In the genomic region with DNA sequence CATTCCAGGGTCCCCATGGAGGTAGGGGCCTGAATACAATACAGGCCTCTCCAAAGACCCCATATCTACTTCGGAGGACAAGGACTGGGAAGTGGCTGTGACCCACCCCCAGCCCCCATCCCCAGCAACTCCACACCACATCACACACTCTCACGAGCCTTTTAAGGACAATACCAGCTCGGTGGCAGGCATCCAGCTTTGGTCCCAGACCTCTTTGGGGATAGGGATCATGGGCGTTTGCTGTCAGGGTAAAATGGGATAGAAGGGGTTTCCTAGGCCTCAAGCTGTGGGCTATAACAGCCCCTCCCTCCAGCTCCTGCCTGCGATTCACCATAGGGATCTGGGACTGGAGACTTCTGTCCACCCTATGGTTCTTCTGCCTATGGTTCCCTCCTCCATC, we compare ENCODE assay signal across 9 mouse cellular contexts. TPM values are rescaled to one million over a fixed set of nuclear protein-coding genes. Genes with fewer than 3 reads are reported as not detected.
A peak's percentile ranks its signal among the peaks of the same experiment; 100 is the strongest.
DNase-seq lines count a peak whose midpoint lies in the region; ATAC-seq and TF ChIP-seq lines count a peak whose summit lies in the region.
"Had no signal": no experiment of that assay in that cellular context is flagged by ENCODE, and none has a peak within 500 bp of the region (broad histone marks: within the 10 kb centered on the region; RNA-seq: fewer than 3 reads in every experiment).

No protein-coding gene starts in this region.

- no peaks in the 10 kb centered on the region for H3K36me3 ChIP-seq in lung, embryonic 16.5 days (ENCODE audit: control insufficient read depth, insufficient read depth, low read length)
- H3K36me3 ChIP-seq in hindbrain, embryonic 13.5 days = no peaks in the 10 kb centered on the region
- no peaks in the 10 kb centered on the region for H3K36me3 ChIP-seq in stomach, embryonic 14.5 days (ENCODE audit: control insufficient read depth, insufficient read depth, low read length)

- 0 out of 2 replicates have a peak overlapping the region, but pooled peaks have one; percentile 20 for H3K4me2 ChIP-seq in lung, embryonic 16.5 days (ENCODE audit: low read depth, low read length)
- H3K4me2 ChIP-seq in hindbrain, embryonic 13.5 days = no peak overlapping the region
- H3K4me2 ChIP-seq in stomach, embryonic 14.5 days (replicated peaks; ENCODE audit: low read depth, low read length) = no peak overlapping the region

- intact Hi-C loops in gastrocnemius, adult 2 months (cut with DNase I) = no loop called here

- WGBS in lung, embryonic 16.5 days = 45% methylated on average over 5 of the region's 5 CpGs
- WGBS in lung, adult 2 months = 57% methylated on average over 5 of the region's 5 CpGs
- 75% methylated on average over 5 of the region's 5 CpGs for WGBS in hindbrain, embryonic 13.5 days
- WGBS in stomach, embryonic 14.5 days = 69% methylated on average over 5 of the region's 5 CpGs

- H3K27ac ChIP-seq in gastrocnemius, adult 2 months = peak overlapping the region; percentile 95
- peak overlapping the region; percentile 95 for H3K27ac ChIP-seq in lung, embryonic 16.5 days (ENCODE audit: low read length)
- H3K27ac ChIP-seq in hindbrain, embryonic 13.5 days = peak overlapping the region; percentile 86
- peak overlapping the region; percentile 87 for H3K27ac ChIP-seq in stomach, embryonic 14.5 days (ENCODE audit: low read length)

- peak overlapping the region; percentile 58 for H3K9ac ChIP-seq in lung, embryonic 16.5 days (ENCODE audit: low read length)
- H3K9ac ChIP-seq in hindbrain, embryonic 13.5 days = peak overlapping the region; percentile 58; the same call in 1 of the 2 replicates
- H3K9ac ChIP-seq in stomach, embryonic 14.5 days (replicated peaks; ENCODE audit: low read depth, low read length) = no peak overlapping the region

- TF ChIP-seq POLR2A in lung, adult 2 months (IDR thresholded peaks at IDR 0.05; ENCODE audit: borderline replicate concordance, extremely low read depth, low read depth, low read length) = no peak

- no peaks in the 10 kb centered on the region for H3K9me3 ChIP-seq in lung, embryonic 16.5 days (ENCODE audit: control insufficient read depth, low read length)
- 0 out of 2 replicates have a peak, but pooled peaks cover 3% of the 10 kb centered on the region for H3K9me3 ChIP-seq in hindbrain, embryonic 13.5 days
- H3K9me3 ChIP-seq in stomach, embryonic 14.5 days (ENCODE audit: control insufficient read depth, low read depth, low read length) = no peaks in the 10 kb centered on the region

- H3K4me1 ChIP-seq in lung, embryonic 16.5 days (replicated peaks; ENCODE audit: control insufficient read depth, insufficient read depth, low read length) = peaks cover 29% of the 10 kb centered on the region
- peaks cover 13% of the 10 kb centered on the region for H3K4me1 ChIP-seq in lung, adult 2 months (ENCODE audit: control insufficient read depth, insufficient read depth, low read length)
- H3K4me1 ChIP-seq in hindbrain, embryonic 13.5 days (replicated peaks) = peaks cover 25% of the 10 kb centered on the region
- H3K4me1 ChIP-seq in stomach, embryonic 14.5 days (ENCODE audit: control insufficient read depth, insufficient read depth, low read length) = peaks cover 16% of the 10 kb centered on the region

- H3K4me3 ChIP-seq in gastrocnemius, adult 2 months = no peak overlapping the region
- H3K4me3 ChIP-seq in lung, embryonic 16.5 days (ENCODE audit: low read length) = no peak overlapping the region
- H3K4me3 ChIP-seq in lung, adult 2 months (replicated peaks; ENCODE audit: extremely low read depth, low read depth, low read length) = no peak overlapping the region
- no peak overlapping the region for H3K4me3 ChIP-seq in hindbrain, embryonic 13.5 days
- H3K4me3 ChIP-seq in stomach, embryonic 14.5 days (ENCODE audit: low read depth, low read length) = no peak overlapping the region

- DNase-seq in gastrocnemius, adult 2 months = no peak
- DNase-seq in gastrocnemius, postnatal 25 days = no peak
- no peak for DNase-seq in lung, adult 2 months
- DNase-seq in ovary, postnatal 36 days (ENCODE audit: low spot score) = no peak
- DNase-seq in cerebellum, adult 18-20 months = no peak

- H3K27me3 ChIP-seq in lung, embryonic 16.5 days (ENCODE audit: control insufficient read depth, insufficient read depth, low read depth, low read length) = no peaks in the 10 kb centered on the region
- 0 out of 2 replicates have a peak, but pooled peaks cover 5% of the 10 kb centered on the region for H3K27me3 ChIP-seq in hindbrain, embryonic 13.5 days
- no peaks in the 10 kb centered on the region for H3K27me3 ChIP-seq in stomach, embryonic 14.5 days (ENCODE audit: control insufficient read depth, insufficient read depth, low read length)

- ATAC-seq in lung, embryonic 16.5 days (ENCODE audit: low read depth) = peak; percentile 25
- no peak for ATAC-seq in hindbrain, embryonic 13.5 days (ENCODE audit: low FRiP score)
- no peak for ATAC-seq in stomach, embryonic 14.5 days (ENCODE audit: insufficient number of reproducible peaks, insufficient read depth, low FRiP score, low read depth)

- no peak for TF ChIP-seq CTCF in gastrocnemius, adult 2 months (IDR thresholded peaks at IDR 0.05)
- TF ChIP-seq CTCF in lung, adult 2 months (IDR thresholded peaks at IDR 0.05; ENCODE audit: insufficient read depth, low read length) = no peak

RNA-seq across cellular contexts. Expression of a gene that starts 14.4 kb away (rescaled TPM):
- total RNA-seq in gastrocnemius, adult 2 months (2021) = not detected
- total RNA-seq in gastrocnemius, postnatal 25 days (2021) = not detected
- 2.7 and 4.0 TPM in 2 replicates for polyA plus RNA-seq in lung, embryonic 16.5 days (2015; fragmentation: Nextera tagmentation; extraction: Ambion mirVana)
- polyA plus RNA-seq in lung, adult 2 months (2012; rRNA removed) = 9.0 and 10.2 TPM in 2 replicates
- 2.2 and 2.6 TPM in 2 replicates for polyA plus RNA-seq in hindbrain, embryonic 13.5 days (2015; fragmentation: Nextera tagmentation; extraction: Ambion mirVana)
- polyA plus RNA-seq in stomach, embryonic 14.5 days (2014; fragmentation: Nextera tagmentation; extraction: Ambion mirVana) = 1.2 and 2.0 TPM in 2 replicates
- total RNA-seq: megakaryocyte-erythroid progenitor cell, adult 5-6 weeks had no signal

RNA-seq across cellular contexts. Expression of a gene that starts 36.6 kb away (rescaled TPM):
- total RNA-seq in gastrocnemius, adult 2 months (2021) = 10 to 100 TPM; 26.5 to 37.3 TPM
- 10 to 100 TPM; 23.1 to 27.1 TPM for total RNA-seq in gastrocnemius, postnatal 25 days (2021)
- 10.2 and 10.9 TPM in 2 replicates for polyA plus RNA-seq in lung, embryonic 16.5 days (2015; fragmentation: Nextera tagmentation; extraction: Ambion mirVana)
- 35.6 and 39.6 TPM in 2 replicates for polyA plus RNA-seq in lung, adult 2 months (2012; rRNA removed)
- 21.3 and 22.1 TPM in 2 replicates for polyA plus RNA-seq in hindbrain, embryonic 13.5 days (2015; fragmentation: Nextera tagmentation; extraction: Ambion mirVana)
- 11.1 and 11.6 TPM in 2 replicates for polyA plus RNA-seq in stomach, embryonic 14.5 days (2014; fragmentation: Nextera tagmentation; extraction: Ambion mirVana)
